Mouse (Mus musculus): ENCODE results near the gene Selenon.

- TF ChIP-seq POLR2A (IDR thresholded peaks at IDR 0.05; ENCODE audit: low read depth, low read length) (no peak), RCOR1 (conservative IDR thresholded peaks at IDR 0.05; ENCODE audit: low read depth, low read length) (no peak), SIN3A (IDR thresholded peaks at IDR 0.05; ENCODE audit: low read length) (no peak), JUN (IDR thresholded peaks at IDR 0.05; ENCODE audit: insufficient read depth, low read depth, low read length) (no peak)
Measured at GRCm38 (mm10) chr4:134553631-134554030, 1.7 kb upstream of the Selenon start.
